Mouse (Mus musculus): ENCODE data around the gene Rere.

DNA sequence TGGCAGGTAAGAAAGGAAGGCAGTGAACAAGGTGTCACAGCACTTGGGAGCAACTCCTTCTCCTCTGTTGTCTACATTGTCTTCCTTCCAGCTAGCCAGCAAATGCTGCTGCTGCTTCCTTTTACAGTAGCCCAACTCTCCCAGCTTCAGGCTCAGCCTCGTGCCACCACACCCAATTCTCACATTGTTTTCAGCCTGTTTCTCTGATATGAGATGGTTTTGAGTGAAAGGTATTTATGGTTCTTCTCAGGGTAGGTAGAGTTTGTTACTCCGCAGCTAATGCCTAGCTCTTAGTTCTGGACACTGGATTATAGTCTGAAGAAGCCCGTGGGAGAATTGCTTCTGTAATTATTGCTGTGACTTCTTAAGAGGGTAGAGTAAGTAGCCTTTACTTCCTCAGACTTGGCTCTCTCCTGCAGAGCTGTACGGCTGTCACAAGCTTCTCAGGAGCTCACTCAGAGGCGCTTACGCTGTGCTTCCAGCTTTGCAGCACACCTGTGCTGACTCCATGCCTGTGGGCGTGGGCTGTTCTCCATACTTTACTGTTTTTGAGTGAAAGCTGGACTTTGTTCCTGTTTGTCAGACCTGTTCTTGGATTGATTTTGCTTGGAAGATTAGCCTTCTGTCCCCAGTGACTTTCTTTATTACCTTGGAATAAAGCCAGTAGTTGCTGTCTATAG lies 212.0 kb downstream of the Rere start:
- TF ChIP-seq CTCF (IDR thresholded peaks at IDR 0.05; ENCODE audit: control insufficient read depth, insufficient read depth, insufficient replicate concordance, low read depth, low read length) (no peak), POLR2A (IDR thresholded peaks at IDR 0.05; ENCODE audit: control insufficient read depth, low read depth, low read length) (no peak)
